ENCODE assay signal across 30 mouse cellular contexts in genomic region chr1:157090835-157091234, GRCm38 (mm10). TPM values are rescaled to one million over a fixed set of nuclear protein-coding genes. Genes with fewer than 3 reads are reported as not detected.
"Had no signal": no experiment of that assay in that cellular context is flagged by ENCODE, and none has a peak within 500 bp of the region (broad histone marks: within the 10 kb centered on the region; RNA-seq: fewer than 3 reads in every experiment).

No protein-coding gene starts in this region.

- H3K9me3 ChIP-seq: heart, embryonic 13.5 days; heart, embryonic 15.5 days; hindbrain, embryonic 13.5 days; hindbrain, embryonic 15.5 days; kidney, embryonic 15.5 days; limb, embryonic 13.5 days; limb, embryonic 15.5 days had no signal

- H3K9ac ChIP-seq: heart, embryonic 13.5 days; heart, embryonic 15.5 days; hindbrain, embryonic 13.5 days; hindbrain, embryonic 15.5 days; kidney, embryonic 15.5 days; limb, embryonic 13.5 days; limb, embryonic 15.5 days had no signal

- H3K27me3 ChIP-seq: heart, embryonic 13.5 days; heart, embryonic 15.5 days; hindbrain, embryonic 13.5 days; hindbrain, embryonic 15.5 days; kidney, embryonic 15.5 days; limb, embryonic 13.5 days; limb, embryonic 15.5 days had no signal

- H3K4me3 ChIP-seq: heart, adult 2 months; heart, embryonic 13.5 days; heart, embryonic 15.5 days; hindbrain, embryonic 13.5 days; hindbrain, embryonic 15.5 days; kidney, embryonic 15.5 days; limb, embryonic 13.5 days; limb, embryonic 15.5 days had no signal

- H3K36me3 ChIP-seq: heart, embryonic 13.5 days; heart, embryonic 15.5 days; hindbrain, embryonic 13.5 days; hindbrain, embryonic 15.5 days; kidney, embryonic 15.5 days; limb, embryonic 13.5 days; limb, embryonic 15.5 days had no signal

- DNase-seq: gastrocnemius, postnatal 14 days; gastrocnemius, postnatal 36 days; heart, adult 11 months; heart, adult 2 months; heart, postnatal 14 days; heart, postnatal 36 days; kidney, adult 11 months; kidney, adult 2 months; kidney, adult 9 months; kidney, postnatal 14 days; kidney, postnatal 36 days; layer of hippocampus, adult 9-11 months; layer of hippocampus, postnatal 36 days; left cerebral cortex, postnatal 4 days had no signal

- H3K4me2 ChIP-seq: heart, embryonic 11.5 days; heart, embryonic 13.5 days; heart, embryonic 15.5 days; hindbrain, embryonic 13.5 days; hindbrain, embryonic 15.5 days; kidney, embryonic 15.5 days; limb, embryonic 13.5 days; limb, embryonic 15.5 days had no signal

- ATAC-seq: hindbrain, postnatal 0 days; intestine, embryonic 16.5 days had no signal

- H3K4me1 ChIP-seq: heart, embryonic 15.5 days had no signal

- H3K27ac ChIP-seq: heart, adult 2 months; heart, embryonic 13.5 days; heart, embryonic 15.5 days; hindbrain, embryonic 13.5 days; hindbrain, embryonic 15.5 days; hindbrain, postnatal 0 days; kidney, embryonic 15.5 days; kidney, postnatal 0 days; limb, embryonic 13.5 days; limb, embryonic 15.5 days had no signal

RNA-seq across cellular contexts. Expression of gene Tex35, which starts 17.6 kb away (rescaled TPM):
- polyA plus RNA-seq: heart, adult 2 months; heart, embryonic 11.5 days; heart, embryonic 13.5 days; heart, embryonic 15.5 days; heart, postnatal 0 days; hindbrain, embryonic 11.5 days; hindbrain, embryonic 13.5 days; hindbrain, embryonic 15.5 days; hindbrain, postnatal 0 days; intestine, embryonic 14.5 days; intestine, embryonic 16.5 days; kidney, embryonic 15.5 days; kidney, postnatal 0 days; large intestine, adult 2 months; limb, embryonic 11.5 days; limb, embryonic 13.5 days; limb, embryonic 15.5 days had no signal
